Mouse (Mus musculus) embryo, embryonic 11.5 days (tissue): ENCODE results near the gene Cmtm2b.
"Not testable (repeated sequence)": the region's sequence is repeated elsewhere in the genome, so short reads cannot be mapped to it uniquely, and the experiment has no call there.

Experiments used
- DNase-seq: peaks from one replicate; pipeline ENCODE4 v3.0.0-alpha.2; 2012; ENCODE audit warnings: low read depth, low spot score

Gene Cmtm2b

DNA sequence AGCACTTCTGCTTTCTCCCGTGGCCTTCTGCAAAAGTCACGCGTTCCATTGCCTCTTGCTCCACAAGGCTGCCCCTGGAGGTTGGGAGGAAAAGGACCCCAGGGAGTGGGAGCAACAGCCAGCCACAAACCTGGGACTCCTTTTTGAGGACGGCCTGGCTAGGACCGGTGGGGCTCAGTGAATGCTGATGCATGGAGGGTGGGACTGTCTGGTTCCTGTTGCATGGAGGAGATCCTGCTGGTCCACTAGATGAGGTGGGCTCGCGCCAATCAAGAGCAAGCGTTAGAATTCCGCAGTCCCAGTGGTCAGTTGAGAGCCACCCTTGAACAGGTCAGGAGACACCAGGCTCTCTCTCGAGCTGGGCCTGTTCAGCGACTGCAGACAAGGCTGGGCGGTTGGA, at the start of gene Cmtm2b:
Cmtm2b (plus strand) TSS at position 301 of the 400 bp plus-strand sequence.
- not testable (repeated sequence) for DNase-seq

DNA sequence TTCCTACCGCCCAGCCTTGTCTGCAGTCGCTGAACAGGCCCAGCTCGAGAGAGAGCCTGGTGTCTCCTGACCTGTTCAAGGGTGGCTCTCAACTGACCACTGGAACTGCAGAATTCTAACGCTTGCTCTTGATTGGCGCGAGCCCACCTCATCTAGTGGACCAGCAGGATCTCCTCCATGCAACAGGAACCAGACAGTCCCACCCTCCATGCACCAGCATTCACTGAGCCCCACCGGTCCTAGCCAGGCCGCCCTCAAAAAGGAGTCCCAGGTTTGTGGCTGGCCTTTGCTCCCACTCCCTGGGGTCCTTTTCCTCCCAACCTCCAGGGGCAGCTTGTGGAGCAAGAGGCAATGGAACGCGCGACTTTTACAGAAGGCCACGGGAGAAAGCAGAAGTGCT, 28.9 kb upstream of the Cmtm2b start, which contains the start of gene Cmtm2a:
Cmtm2a (minus strand) TSS at position 101 of the 400 bp plus-strand sequence.
- DNase-seq = not testable (repeated sequence)

DNA sequence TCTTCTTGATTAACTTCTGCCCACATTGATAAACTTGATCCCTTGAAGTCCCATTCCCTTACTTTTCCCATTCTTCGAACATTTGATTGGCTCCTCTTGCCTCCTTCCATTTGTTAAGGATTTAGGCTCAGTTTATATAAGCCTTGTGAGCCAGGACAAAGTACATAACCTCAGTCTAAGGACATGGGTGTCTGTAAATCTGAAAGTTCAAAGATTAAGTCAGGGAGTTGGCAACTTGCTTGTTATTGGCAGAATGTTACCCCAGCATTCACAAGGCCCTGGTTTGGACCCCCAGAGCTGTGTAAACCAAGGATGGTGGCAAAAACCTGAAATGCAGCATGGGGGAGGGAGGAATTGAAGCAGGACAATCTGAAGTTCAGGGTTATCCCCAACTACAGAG, 27.6 kb upstream of the Cmtm2b start:
- DNase-seq = no peak

DNA sequence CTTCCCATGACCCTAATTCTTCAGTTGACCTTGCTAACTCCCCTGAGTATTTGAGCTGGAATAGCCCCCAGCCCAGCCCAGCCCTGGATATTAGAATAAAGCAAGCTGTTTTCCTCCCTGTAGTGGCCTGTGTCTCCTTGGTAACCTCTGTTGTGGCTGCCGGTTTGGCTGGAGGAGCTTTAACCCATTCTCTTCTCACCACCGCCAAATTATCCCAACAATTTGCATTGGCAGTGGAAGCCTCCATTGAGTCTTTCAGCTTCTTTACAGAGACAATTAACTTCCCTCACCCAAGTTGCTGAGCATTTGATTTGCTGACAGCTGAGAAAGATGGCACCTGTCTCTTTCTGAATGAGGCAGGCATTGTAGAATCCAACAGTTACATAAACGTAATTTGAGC, 20.5 kb upstream of the Cmtm2b start:
- DNase-seq = not testable (repeated sequence)

DNA sequence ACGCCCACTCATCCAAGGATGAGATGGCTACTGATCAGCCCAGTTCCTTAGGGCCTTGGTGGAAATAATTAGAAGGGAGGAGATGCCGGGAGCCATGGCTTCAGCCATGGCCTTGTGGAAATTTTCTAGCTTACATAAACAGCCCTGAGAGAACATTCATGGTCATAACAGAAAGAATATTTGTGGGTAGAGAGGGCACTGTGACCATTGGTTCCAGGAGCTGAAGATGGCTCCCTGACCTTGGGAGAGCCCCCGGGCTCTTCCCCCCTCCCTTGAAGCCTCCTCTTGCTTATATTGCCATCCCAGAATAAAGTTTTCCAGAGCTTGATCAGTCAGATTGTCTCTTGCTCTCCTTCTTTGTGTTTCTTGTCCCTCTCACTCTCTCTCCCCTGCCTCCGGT, 19.5 kb upstream of the Cmtm2b start:
- not testable (repeated sequence) for DNase-seq

DNA sequence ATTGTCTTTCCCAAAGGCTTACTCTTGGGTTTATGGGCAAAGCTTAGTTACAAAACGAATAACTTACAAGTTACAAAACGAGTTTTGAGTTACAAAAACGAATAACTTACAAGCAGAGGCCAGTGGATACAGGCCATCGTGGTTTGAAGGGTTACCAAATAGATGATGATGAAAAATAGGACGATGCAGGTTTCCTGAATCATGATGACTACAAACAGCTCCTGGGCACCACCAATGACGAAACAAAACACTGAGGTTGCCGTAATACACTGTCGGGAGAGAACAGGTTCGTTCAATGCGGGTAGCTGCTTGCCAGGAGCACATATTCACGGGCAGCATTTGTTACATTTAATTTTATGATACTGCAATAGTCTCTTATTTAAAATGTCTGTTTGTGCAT, 17.1 kb upstream of the Cmtm2b start:
- DNase-seq = no peak

DNA sequence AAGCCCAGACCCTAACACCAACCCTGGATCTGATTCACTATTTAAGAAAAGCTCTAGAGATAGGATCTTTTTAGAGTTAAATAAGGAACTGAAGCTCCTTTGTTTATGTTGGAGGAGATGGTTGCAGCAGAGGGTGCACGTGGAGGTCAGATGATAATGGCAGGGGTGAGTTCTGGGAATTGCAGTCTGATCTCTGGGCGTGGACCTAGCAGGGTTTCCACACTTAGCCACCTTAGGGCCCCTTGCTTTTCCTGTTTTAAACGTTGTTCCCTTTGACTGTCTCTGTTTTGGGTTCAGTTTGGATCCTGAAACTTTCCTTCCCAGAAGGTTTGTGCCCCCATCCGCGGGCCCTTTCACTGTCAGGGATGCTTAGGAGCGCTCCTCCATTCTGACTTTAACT, 13.7 kb upstream of the Cmtm2b start:
- not testable (repeated sequence) for DNase-seq

DNA sequence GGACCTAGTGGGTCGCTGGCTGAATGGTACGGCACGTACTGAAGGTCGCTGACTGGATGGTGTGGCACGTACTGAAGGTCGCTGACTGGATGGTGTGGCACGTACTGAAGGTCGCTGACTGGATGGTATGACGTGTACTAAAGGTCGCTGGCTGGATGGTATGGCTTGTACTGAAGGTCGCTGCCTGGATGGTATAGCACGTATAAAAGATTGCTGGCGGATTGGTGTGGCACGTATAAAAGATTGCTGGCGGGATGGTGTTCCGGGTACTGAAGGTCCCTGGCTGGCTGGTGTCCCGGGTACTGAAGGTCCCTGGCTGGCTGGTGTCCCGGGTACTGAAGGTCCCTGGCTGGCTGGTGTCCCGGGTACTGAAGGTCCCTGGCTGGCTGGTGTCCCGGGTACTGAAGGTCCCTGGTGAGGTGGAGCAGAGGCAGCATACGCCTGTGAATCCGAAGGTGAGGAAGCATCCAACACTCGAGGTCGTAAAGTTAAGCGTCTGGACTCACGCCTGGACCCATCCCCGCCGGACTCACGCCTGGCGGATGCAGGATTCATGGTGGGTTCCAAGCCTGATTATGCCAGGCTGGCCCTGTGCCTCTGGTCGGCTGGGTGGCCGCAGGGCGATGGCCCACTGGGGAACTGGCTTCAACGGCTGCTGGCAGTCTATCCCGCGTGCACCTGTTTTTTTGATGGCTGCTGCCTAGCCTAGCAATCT, 12.4 kb upstream of the Cmtm2b start, which contains the start of the genes Gm45711 and Cmtm1:
Gm45711 (minus strand) TSS at position 641 of the 715 bp plus-strand sequence.
Cmtm1 (minus strand) TSS at position 705 of the 715 bp plus-strand sequence.
- DNase-seq = not testable (repeated sequence)

DNA sequence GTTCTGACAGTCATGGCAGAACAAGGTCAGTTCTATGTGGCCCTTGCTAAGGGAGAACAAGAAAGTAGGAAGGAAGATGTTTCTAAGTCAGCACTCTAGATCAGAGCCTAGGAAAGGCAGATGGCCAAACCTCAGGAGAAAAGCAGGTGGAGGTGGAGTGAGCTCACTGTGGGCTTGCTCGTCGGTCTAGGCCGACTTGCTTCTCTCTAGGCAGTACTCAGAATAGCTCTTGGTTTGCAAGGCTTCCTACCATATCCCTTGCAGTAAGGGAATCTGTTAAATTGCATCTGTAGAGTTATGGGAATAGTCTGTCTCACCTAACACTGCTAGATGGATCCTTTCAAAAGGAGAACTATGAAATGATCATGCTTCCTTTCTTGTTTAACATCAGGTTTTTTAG, 10.0 kb upstream of the Cmtm2b start:
- DNase-seq = not testable (repeated sequence)

DNA sequence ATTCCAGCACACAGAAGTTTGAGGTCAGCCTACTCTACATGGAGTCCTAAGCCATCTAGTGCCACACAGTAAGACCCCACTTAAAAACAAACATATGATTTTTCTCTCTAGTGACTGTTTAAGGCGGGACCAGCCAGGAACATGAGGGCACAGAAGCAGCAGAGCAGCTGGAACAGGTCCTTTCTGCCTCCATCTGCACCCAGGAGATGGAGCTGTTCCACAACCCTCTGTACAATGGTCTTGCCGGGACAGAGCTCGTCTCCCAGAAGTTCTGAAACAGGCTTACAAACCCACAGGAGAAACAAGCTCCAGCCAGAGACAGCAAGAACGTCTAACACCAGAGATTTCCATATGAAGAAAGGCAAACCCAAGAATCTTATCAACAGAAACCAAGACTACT, 8.7 kb upstream of the Cmtm2b start:
- no peak for DNase-seq

DNA sequence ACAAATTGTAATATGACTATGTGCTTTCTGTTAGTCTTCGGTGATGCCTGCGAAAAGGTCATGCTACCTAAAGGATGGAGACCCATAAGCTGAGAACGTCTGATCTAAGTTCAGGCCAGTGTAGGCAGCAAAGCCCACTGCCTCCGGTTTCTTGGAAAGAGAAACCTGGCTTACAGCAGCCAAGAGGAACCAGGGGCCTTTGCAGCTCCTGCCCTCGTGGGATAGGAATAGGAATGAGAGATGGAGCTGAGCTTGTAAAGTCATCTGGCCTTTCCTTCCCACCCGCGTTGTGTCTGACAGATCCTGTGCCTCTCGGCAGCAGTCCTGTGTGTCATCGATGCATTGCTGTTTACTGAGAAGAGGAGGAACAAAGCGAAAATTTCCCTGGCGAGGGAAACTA, 763 bp upstream of the Cmtm2b start, which contains the start of gene Gm11020:
Gm11020 (plus strand) TSS at position 301 of the 400 bp plus-strand sequence.
- DNase-seq = not testable (repeated sequence)

DNA sequence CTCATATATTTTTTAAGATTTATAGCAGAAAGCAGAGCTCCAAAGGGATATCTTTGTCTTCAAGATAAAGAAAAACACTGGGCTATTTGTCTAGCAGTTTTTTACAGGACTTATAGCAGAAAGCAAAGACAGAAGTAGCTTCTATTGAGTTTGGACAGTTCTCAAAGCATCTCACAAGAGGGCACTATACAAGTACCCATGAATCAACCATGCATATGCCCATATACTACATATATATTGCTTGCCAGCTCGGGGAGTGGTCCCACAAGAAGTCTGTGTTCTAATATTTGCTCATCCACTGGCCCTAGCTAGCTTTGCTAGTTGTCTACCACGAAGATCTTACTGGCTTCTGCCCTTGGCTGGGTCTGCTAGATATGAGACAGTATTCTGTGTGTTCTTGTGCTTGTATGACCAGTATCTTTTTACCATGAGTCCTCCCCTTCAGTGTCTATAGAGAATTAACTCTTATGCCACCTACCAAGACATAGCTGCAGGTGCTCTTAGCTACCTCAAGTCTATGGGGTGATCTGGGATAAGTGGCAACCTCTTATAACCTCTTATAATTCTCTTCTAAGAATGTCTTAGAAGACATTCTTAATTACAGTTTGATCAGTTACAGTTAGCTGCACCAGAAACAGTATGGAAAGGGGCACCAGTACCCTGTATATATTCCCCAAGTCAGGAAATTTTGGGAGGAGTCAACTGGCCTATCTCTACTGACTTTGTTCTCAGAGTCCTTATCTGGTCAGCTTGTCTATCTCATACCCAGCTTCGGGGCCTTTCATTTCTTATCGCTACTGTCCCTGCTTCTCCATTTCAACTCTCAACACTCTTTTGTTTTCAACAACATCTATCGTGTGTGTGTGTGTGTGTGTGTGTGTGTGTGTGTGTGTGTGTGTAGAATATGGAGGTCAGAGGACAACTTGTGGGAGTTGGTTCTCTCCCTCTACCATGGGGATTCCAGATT, 10.9 kb downstream of the Cmtm2b start:
- DNase-seq = no peak

DNA sequence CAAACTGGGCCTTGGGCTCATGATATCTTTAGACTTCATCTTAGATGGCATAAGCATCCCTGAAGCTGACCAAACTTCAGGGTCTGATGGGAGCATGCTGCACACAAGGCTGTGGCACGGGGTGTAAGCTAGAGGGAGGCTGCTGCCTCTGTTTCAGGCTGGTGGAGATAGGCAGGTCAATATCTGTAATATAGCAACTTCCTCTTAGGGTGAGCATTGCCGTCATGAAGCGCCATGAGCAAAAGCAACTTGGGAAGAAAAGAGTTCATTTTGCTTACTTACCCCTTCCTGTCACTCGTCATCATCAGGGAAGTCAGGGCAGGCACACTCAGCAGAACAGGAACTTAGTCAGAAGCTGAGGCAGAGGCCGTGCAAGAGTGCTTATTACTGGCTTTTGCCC, 11.8 kb downstream of the Cmtm2b start:
- no peak for DNase-seq

DNA sequence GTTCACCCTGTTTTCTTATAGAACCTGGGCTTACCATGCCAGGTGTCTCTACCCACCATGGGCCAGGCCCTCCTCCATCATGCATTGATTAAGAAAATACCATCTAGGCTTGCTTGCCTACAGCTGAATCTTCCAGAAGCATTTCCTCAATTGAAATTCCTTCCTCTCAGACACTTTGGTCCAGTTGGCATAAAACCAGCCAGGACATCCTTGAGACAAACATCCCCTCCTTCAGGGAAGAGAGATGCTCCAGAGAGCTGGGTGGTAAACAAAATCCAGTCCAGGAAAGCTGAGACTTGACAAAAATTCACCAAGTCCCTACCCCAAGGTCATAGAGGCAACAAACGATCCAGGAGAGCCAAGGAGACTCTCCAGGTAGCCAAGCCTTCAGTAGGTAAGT, 12.2 kb downstream of the Cmtm2b start:
- no peak for DNase-seq

DNA sequence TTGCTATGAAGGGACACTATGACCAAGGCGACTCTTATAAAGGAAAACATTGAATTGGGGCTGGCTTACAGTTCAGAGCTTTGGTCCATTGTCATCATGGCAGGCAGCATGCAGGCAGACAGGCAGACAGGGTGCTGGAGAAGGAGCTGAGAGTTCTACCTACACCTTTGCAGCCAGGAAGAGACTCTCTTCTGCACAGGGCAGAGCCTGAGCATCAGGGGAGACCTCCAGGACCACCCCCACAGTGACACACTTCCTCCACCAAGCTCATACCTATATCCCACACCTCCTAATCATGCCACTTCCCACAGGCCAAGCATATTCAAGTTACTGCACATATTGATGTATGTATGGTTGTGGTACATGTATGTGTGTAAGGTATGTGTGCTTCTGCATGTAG, 14.8 kb downstream of the Cmtm2b start:
- no peak for DNase-seq

DNA sequence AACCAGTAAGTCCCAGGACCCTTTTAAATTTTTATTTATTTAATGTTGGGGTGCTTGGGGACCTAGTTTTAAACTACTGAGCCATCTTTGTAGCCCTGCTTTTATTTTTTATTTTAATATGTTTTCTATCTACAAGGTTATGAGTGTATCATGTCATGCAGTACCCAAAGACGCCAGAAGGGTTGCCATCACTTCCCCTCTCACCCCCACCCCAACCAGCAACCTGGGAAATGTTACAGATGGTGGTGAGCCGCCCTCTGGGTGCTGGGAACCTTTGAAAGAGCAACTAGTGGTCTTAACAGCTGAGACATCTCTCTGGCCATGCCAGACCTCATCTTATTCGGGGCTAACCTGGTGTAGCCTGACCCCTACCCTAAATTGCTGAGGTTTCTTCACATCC, 15.9 kb downstream of the Cmtm2b start:
- no peak for DNase-seq

DNA sequence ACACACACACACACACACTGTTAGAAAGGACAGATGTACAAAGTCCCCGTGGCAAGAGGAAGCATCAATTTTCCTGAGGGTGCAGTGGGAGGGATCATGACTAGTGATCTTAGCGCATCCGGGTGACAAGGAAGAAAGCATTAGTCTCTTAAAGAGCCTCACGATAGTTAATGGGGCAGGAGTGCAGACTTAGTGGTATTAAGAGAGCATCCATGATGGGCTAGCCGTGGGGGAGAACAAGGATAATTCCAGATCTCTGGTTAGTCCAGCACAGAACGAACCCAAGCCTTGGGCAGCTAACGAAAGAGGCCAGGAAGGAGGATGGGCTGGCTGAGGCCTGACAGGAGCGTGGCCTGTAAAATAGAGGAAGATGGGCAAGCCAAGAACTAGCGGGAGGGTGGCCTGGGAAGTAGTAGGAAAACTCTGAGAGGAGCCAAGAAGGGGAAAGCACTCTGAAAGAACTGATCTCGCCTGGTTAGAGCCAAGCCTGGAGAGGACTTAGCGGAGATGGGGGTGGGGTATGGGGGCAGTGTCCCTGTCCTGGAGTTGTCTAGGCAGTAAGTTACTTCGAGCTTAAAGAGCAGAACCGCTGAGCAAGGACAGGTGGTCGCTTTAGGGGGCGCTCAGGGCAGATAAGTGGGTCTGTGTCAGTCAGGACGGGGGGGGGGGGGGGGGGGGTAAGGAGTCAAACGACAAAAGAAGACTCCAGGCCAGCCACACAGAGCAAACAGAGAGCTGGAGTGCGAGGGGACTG, 17.4 kb downstream of the Cmtm2b start, which contains the start of gene Cmtm3:
Cmtm3 (plus strand) TSS at position 182 of the 754 bp plus-strand sequence.
- DNase-seq = no peak

DNA sequence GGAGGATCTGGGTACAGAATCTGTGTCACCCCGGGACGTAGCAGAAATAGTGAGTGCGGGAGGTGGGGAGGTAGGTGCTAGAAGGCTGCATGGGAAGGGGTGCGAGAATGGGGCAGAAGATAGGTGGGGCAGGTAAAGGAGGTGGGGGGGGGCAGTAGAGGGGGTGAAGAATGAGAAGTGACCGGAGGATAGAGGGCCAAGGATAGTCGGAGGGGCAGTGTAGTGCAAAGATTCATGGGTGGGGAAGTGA, 17.9 kb downstream of the Cmtm2b start:
- no peak for DNase-seq

DNA sequence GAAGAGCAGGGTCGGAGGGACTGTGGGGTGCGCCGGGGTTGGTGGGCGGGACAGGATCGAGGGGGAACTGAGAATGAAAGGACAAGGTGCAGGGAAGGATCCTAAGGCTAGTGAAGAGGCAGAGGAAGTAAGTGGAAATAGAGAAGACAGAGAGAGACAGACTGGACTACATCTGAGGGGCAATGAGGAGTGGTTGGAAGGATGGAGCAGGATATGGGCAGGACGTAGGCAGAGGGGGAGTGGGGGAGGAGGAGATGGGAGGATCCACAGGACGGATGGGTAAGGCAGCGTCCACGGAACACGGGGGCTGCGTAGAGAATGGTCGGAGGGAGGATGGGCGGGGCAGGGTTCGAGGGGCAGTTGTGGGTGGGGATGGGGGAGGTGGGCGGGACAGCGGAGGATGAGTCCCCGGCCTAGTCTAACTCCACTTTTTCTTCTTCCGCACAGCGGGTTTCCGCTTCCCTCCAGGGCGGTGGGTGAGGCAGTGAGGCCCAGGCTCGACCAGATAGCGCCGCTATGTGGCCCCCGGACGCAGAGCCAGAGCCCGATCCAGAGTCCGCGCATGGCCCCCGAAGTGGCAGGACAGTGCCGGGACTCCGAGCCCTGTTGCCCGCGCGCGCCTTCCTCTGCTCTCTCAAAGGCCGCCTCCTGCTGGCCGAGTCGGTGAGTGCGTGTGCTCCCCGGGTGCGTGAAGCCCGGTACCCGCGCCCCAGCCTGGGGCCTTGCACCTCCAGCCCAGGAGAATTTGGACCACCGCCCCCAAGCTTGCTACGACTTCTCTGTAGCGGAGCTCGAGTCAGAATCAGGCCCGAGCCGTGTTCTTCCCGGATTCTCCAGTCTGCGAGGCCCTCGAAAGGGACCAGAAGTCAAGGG, 18.4 kb downstream of the Cmtm2b start:
- DNase-seq = peak; percentile 63

DNA sequence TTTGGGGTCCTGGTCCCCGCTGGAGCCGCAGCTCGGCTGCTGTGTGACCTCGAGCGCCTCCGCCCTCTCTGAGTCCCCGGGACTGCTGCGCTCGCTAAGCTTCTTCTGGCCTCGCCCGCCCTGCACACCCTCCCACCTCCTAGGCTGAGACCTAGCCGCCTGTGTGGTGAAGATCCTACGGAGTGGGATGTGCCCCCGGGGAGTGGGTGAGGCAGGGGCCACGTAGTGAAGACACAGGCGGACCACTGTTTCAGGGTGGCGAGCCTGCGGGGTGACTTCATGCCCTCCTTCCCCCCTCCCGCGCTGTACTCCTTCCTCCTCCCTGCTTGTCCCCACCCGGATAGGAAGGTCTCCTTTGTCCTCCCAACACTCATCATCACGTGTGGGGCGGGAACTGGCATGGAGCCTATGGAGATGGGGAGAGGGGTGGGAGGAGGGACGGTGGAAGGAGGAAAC, 19.1 kb downstream of the Cmtm2b start:
- DNase-seq = peak; percentile 57

DNA sequence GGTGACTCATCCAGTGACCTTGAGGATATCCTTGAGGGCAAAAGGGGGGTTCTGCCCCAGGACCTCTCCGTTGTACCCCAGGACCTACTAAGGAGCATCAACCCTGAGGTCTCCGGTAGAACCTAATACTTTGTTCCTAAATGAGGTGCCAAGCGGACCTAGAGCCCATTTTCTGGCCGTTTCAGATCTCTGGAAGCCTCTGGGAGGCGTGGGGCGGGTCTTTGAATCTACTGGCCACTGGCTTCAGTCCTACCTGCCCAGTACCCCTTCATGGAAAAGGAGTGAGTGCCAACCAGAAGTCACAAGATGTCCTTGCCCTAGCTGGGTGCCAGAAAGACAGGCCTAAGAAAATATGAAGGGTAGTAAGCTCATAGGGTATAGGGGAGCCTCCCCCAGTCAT, 19.6 kb downstream of the Cmtm2b start:
- DNase-seq = no peak
